Mouse (Mus musculus) heart, embryonic 11.5 days (tissue): Measurements from ENCODE around the gene Fam222a. TPM values are rescaled to one million over a fixed set of nuclear protein-coding genes. Genes with fewer than 3 reads are reported as not detected.

Source experiments
- polyA plus RNA-seq: library from polyadenylated mRNA; unstranded; fragments of >200 nt; fragmentation: Nextera tagmentation; extraction: Ambion mirVana; gene quantifications from 2 replicates; pipeline ENCODE4 v1.2.1, GENCODE M21; 2014

Gene Fam222a
- polyA plus RNA-seq, 1 experiment from 2014 or later, result 0.79 TPM

Other genes with a start within 250 kb of the Fam222a start
- gene Kctd10, start 187.5 kb upstream of the Fam222a start, polyA plus RNA-seq, result 84.8 and 112 TPM in 2 replicates
- 43.0 and 54.7 TPM in 2 replicates for gene Ube3b, start 187.4 kb upstream of the Fam222a start, polyA plus RNA-seq
- gene Mmab, start 124.0 kb upstream of the Fam222a start, polyA plus RNA-seq, result 25.4 and 31.5 TPM in 2 replicates
- 27.9 and 30.4 TPM in 2 replicates for gene Mvk, start 123.7 kb upstream of the Fam222a start, polyA plus RNA-seq
- 0.87 and 0.97 TPM in 2 replicates for gene Trpv4, start 90.4 kb downstream of the Fam222a start, polyA plus RNA-seq
- 55.7 and 57.1 TPM in 2 replicates for gene Gltp, start 123.0 kb downstream of the Fam222a start, polyA plus RNA-seq
- 8.0 and 8.3 TPM in 2 replicates for gene Tchp, start 139.7 kb downstream of the Fam222a start, polyA plus RNA-seq
- gene Ankrd13a, start 206.7 kb downstream of the Fam222a start, polyA plus RNA-seq, result 37.6 and 39.7 TPM in 2 replicates
- 28.9 and 30.6 TPM in 2 replicates for gene Git2, start 207.5 kb downstream of the Fam222a start, polyA plus RNA-seq